Mouse (Mus musculus) embryonic fibroblast, embryonic 13.5 days (primary cell): ENCODE data around the gene Lmbr1l. TPM values are rescaled to one million over a fixed set of nuclear protein-coding genes. Genes with fewer than 3 reads are reported as not detected.
"Not testable (repeated sequence)": the region's sequence is repeated elsewhere in the genome, so short reads cannot be mapped to it uniquely, and the experiment has no call there.

Experiments used
- H3K27ac ChIP-seq: 2 replicates; pipeline ENCODE4 v1.5.1; 2012; ENCODE audit warnings: low read length, control low read depth, inconsistent platforms; ENCODE audit not compliant: insufficient read depth
- H3K4me1 ChIP-seq: 2 replicates; pipeline ENCODE4 v1.6.1; 2011; ENCODE audit warnings: low read length; ENCODE audit not compliant: control insufficient read depth, insufficient read depth
- H3K4me3 ChIP-seq: 2 replicates; pipeline ENCODE4 v1.5.1; 2011; ENCODE audit warnings: mild to moderate bottlenecking, control low read depth, low read length; ENCODE audit not compliant: insufficient read depth
- CTCF ChIP-seq: IDR thresholded peaks from 2 replicates; pipeline ENCODE4 v1.5.1; 2011; ENCODE audit warnings: mild to moderate bottlenecking, control low read depth, low read length, moderate library complexity, borderline replicate concordance; ENCODE audit not compliant: insufficient read depth
- POLR2A ChIP-seq: IDR thresholded peaks from 2 replicates; pipeline ENCODE4 v1.6.1; 2011; ENCODE audit warnings: low read depth, mild to moderate bottlenecking, control low read depth, low read length, moderate library complexity
- polyA plus RNA-seq: library from polyadenylated mRNA; stranded (reverse); fragments of >200 nt; gene quantifications from 2 replicates; pipeline ENCODE4 v1.2.4, GENCODE M21; 2011; ENCODE audit warnings: low read depth; ENCODE audit not compliant: missing spikeins, insufficient read length

Lmbr1l gene
- polyA plus RNA-seq, 1 experiment = 14.7 TPM

GRCm38 (mm10) chr15:98934217-98934839 is 16.3 kb upstream of the Lmbr1l start, which contains the start of gene Tuba1b:
Gene Tuba1b, minus strand, starts transcription at chr15:98934565.
- Histone ChIP-seq H3K4me3 (peak within 1 kb of the TSS; percentile 99), H3K27ac (peak within 1 kb of the TSS; percentile 99), H3K4me1 (no peaks in the 10 kb centered on the region)
- TF ChIP-seq POLR2A (peak; percentile 92), CTCF (no peak)

GRCm38 (mm10) chr15:98933833-98934216 is 15.8 kb upstream of the Lmbr1l start:
- no peak for TF ChIP-seq CTCF
- TF ChIP-seq POLR2A = peak; percentile 36; the same call in 1 of the 2 replicates
- Histone ChIP-seq H3K4me3 (peak overlapping the region; percentile 98), H3K4me1 (peaks cover 3% of the 10 kb centered on the region; the same call in 1 of the 2 replicates), H3K27ac (peak overlapping the region; percentile 93)

GRCm38 (mm10) chr15:98933004-98933671 is 15.1 kb upstream of the Lmbr1l start:
- not testable (repeated sequence) for H3K4me1 ChIP-seq
- peak overlapping the region; percentile 98 for H3K4me3 ChIP-seq
- peak overlapping the region; percentile 72 for H3K27ac ChIP-seq
- TF ChIP-seq POLR2A = peak; percentile 13; the same call in 1 of the 2 replicates

- H3K4me1 ChIP-seq = peaks cover 3% of the 10 kb centered on the region; the same call in 1 of the 2 replicates
- H3K4me3 ChIP-seq = peak overlapping the region; percentile 35; the same call in 1 of the 2 replicates
- H3K27ac ChIP-seq = no peak overlapping the region
- TF ChIP-seq POLR2A (peak; percentile 48), CTCF (no peak)
These were observed 13.0 kb upstream of the Lmbr1l start for GRCm38 (mm10) chr15:98930998-98931397.

GRCm38 (mm10) chr15:98930017-98930734 is 12.1 kb upstream of the Lmbr1l start:
- H3K27ac ChIP-seq = 0 out of 2 replicates have a peak overlapping the region, but pooled peaks have one; percentile 17
- no peak overlapping the region for H3K4me3 ChIP-seq
- peaks cover 3% of the 10 kb centered on the region; the same call in 1 of the 2 replicates for H3K4me1 ChIP-seq
- TF ChIP-seq CTCF (no peak), POLR2A (peak; percentile 70)

- peaks cover 3% of the 10 kb centered on the region; the same call in 1 of the 2 replicates for H3K4me1 ChIP-seq
- no peak for TF ChIP-seq POLR2A
- peak; percentile 52; the same call in 1 of the 2 replicates for TF ChIP-seq CTCF
- H3K4me3 ChIP-seq = no peak overlapping the region
- H3K27ac ChIP-seq = no peak overlapping the region
These were observed 10.7 kb upstream of the Lmbr1l start for GRCm38 (mm10) chr15:98928598-98929240.

- Histone ChIP-seq H3K4me1 (peaks cover 3% of the 10 kb centered on the region; the same call in 1 of the 2 replicates), H3K4me3 (no peak overlapping the region), H3K27ac (no peak overlapping the region)
- TF ChIP-seq CTCF (no peak), POLR2A (no peak)
These were observed 9.5 kb upstream of the Lmbr1l start for GRCm38 (mm10) chr15:98927566-98927965.

GRCm38 (mm10) chr15:98924682-98925081 is 6.7 kb upstream of the Lmbr1l start:
- peaks cover 3% of the 10 kb centered on the region; the same call in 1 of the 2 replicates for H3K4me1 ChIP-seq
- no peak overlapping the region for H3K4me3 ChIP-seq
- no peak overlapping the region for H3K27ac ChIP-seq
- TF ChIP-seq CTCF = no peak

- H3K4me1 ChIP-seq = no peaks in the 10 kb centered on the region
- no peak for TF ChIP-seq CTCF
- no peak for TF ChIP-seq POLR2A
These were observed 5.1 kb upstream of the Lmbr1l start for GRCm38 (mm10) chr15:98923031-98923537.

GRCm38 (mm10) chr15:98922581-98922980 is 4.5 kb upstream of the Lmbr1l start:
- Histone ChIP-seq H3K4me1 (no peaks in the 10 kb centered on the region), H3K4me3 (no peak overlapping the region), H3K27ac (no peak overlapping the region)
- TF ChIP-seq CTCF (no peak), POLR2A (no peak)

More at GRCm38 (mm10) chr15:98923031-98923537, 5.1 kb upstream of the Lmbr1l start:
- H3K4me3 ChIP-seq = no peak overlapping the region
- H3K27ac ChIP-seq = no peak overlapping the region
